Mouse (Mus musculus) mouse embryonic stem cell (cell line): ENCODE measurements around the gene Mif.

Experiments used
- in situ Hi-C, 2 experiments: fragments of 300-500 bp; cut with MboI; formaldehyde crosslinking; loops; 1 replicate in 1 of 2; 3 replicates in 1 of 2; pipeline ENCODE4 v1.14.3; 2019 to 2020; ENCODE audit warnings: low sequenced_read_pairs in 2 of 2, low pct_unique_long_range_greater_than_20kb in 1 of 2, mixed read lengths in 1 of 2; ENCODE audit not compliant: unreplicated experiment in 1 of 2

Gene Mif

DNA sequence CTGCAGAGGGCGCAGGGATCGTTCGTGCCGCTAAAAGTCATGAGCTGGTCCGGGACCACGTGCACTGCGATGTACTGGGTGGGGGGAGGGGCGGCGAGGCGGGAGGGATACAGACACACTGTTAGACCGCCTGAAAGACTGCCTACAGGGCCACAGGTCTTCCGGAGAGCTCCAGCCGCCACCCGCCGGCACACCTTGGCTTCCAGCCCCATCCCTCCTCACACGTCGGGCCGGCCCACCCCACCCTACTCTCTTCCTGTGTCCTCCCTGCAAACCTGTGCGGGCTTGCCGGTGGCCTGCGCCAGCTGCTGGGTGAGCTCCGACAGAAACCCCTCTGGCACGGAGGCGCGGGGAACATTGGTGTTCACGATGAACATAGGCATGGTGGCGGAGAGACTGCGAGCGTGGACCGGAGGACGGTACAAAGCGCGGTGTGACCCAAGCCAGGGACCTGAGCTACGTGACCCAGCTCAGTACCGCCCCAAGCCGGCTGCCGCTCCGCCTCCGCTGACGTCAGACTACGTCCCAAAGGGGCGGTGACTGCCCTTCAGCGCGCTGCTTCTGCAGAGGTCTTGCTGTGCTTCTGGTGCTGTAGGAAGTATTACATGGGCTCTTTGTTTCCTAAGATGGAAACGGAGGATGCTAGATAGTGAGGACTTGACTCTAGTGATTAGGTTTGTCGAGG, at the start of gene Mif:
Gene Mif (minus strand): TSS at position 455 of the 685 bp plus-strand sequence.
- in situ Hi-C loops, result loop anchor here in 1 of 2 experiments (10.0 kb wide), 1 partner anchor 115 kb away; no protein-coding TSS in a partner anchor

DNA sequence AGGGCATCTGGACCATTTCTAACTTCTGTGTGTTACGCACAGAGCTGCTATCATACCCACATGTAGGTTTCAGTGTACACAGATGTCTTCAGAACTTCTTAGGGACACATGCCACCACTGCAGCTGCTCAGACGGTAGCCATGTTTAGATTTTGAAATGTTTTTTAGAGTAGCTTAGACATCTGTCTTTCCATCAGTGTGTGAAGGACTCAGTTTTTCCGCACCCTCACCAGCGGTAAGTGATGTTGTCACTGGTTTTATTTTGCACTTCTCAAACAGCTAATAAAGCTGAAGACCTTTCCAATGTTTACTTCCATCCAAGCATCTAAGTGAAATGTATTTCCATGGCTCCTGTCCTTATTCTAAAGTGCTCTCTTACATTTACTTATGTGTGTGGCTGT, 46.8 kb upstream of the Mif start:
- in situ Hi-C loops, result no loop called here

DNA sequence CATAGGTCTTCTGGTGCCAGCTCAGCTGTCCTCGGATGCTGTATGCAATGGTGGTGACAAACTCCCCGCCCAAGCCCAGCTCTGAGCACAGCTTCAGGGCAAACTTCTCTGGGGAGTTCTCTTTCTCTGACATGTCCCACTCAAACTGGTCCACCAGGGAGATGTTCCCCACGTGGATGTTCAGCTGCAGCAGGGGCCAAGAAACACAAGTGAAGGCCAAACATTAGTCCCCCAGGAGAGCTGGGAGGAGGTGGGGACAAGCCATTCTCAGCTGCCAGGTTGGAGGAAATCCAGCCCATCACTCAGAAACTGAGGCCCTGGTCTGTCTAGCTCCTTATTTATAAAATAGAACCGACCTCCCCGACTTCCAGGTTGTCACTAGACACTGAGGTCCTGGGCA, 44.4 kb upstream of the Mif start:
- in situ Hi-C loops, result no loop called here

DNA sequence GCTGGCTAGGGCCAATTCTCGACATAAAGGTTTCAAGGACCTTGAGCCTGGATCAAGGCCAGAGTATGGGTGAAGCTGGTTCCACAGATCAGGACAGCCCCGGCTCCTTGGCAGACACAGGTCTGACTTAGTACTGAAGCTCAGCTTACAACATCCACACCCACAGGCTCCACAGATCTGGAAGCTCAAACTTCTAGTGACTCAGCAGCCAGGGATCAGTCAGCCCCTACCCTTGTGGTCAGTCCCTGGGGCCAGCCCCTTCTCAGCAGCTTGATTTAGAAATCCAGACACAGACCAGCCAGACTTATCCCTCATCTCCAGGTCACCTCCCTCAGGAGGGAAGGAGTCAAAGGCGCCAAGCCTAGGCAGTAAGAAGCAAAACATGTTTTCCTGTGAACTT, 38.8 kb upstream of the Mif start:
- in situ Hi-C loops, result no loop called here

DNA sequence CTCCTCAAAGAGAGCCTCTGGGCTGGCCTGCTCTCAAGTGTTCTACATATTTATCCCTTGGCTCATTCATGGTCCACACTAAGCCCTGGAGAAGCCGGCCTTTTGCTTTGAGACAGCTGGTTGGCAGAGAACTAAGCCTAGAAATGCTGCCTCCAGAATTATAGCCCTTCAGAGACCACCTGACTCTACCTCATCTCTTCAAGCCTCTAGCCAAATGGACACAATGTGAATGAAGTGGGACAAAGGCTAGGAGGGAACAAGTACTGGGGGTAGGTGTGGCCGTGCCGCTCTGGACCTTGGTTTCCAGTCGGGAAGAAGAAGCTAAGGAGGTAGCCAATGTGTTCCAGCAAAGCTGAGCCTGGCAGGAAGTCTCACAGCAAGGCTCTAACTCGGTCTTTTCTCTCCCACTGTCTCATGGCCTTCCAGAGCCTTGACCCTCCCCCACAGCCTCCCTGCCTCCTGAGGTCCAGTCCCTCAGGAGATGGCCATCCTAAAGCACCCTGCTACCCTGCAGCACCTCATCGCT, 38.1 kb upstream of the Mif start:
- in situ Hi-C loops, result no loop called here

DNA sequence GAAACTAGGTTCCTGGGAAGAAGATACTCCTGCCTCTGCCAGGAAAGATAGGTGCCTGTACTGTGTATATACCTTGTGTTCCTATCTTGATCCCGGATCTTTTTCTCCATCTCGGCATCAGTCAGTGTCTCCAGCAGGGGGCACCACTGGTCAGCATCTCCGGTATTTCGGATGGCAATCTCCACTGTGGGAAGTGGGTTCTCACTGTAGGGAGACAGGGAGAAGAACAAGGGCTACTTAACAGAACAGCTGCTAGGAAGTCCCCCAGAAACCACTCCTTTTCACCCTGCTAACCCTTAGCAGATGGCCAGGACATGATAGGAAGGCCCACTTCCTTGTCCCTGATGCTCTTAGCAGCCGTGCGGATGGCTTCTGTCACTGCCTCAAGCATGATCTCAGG, 37.3 kb upstream of the Mif start:
- in situ Hi-C loops, result no loop called here

DNA sequence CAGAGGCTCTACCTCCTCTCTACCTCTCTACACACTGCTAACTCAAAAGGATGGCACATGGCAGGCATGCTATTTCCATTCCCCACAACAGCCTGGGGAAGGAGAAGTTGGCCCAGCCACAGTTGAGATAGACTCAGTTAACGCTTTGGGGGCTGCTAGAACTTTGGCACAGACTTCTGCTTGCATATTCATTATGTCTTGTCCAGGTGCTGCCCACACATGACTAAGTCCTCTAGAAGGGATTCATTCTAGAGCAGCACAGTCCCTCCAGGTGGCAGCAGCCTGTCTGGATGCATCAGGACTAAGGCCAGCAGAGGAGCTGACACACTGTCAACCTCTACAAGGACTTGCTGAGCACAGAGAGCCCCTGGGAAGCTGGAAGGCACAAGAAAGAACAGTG, 36.2 kb upstream of the Mif start:
- in situ Hi-C loops, result no loop called here

DNA sequence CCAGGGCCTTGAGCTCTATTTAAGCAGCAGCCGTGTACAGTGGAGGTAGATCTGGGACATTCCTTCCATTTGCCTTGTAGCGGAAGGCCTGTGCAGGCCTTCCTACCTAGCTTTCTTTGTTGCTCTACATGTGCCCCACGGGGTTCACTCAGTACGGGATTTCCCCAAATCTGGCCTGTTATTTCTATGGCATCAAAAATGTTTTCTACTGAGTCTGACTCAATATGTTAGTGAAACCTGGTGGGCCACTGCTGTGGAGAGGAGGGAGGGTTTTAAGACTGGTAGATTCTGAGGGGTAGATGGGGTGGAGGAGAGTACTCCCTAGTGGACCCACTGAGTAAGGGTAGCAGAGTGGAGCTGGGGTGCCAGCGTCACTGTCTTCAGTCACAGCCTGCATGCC, 35.7 kb upstream of the Mif start:
- in situ Hi-C loops, result no loop called here

DNA sequence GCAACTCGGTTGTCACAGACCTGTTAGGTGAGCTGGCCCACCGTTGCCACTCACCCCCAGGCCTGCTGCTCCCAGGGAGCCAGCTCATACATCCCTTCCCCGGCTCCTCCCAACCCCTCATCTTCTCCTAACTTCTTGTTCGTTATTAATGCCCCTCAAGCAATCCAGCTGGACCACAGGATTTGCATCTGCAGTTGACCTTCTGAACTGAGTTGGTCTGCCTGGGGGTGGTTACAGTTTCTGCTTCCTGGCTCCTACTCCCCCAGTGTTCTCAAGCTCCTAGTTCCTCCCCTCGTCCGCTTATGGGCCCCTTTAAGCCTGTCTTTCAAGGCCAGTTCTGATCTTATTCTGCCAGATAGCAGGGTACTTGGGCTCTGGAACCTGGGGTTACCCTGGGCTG, 34.6 kb upstream of the Mif start:
- in situ Hi-C loops, result no loop called here

DNA sequence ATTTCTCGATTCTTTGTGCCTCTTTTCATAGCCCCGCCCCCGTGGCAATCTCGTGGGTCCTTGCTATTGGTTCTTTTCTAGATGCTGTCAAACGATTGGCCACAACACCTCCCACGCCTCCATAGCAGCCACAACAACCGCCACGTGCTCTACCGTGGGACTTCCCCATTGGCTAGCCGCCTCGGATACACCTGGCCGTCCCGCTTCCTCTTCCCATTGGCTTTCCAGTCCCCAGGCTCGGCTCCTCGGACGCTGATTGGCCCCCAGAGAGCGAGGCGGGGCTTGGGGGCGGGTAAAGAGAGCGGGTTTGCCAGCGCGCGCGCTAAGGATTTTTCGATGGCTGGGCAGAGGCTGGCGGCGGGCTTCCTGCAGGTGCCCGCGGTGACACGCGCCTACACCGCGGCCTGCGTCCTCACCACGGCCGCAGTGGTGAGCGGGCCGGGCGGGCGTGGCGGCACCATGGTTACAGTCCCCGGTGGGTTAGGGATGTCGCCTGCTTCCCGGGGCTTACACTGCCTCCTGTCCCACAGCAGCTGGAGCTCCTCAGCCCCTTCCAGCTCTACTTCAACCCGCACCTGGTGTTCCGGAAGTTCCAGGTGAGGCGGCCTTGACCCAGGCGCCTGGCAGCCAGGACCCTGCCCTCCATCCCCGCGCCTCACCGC, 33.2 kb upstream of the Mif start, which contains the start of gene Derl3:
Gene Derl3 (plus strand): TSS at position 325 of the 662 bp plus-strand sequence.
- in situ Hi-C loops, result no loop called here

DNA sequence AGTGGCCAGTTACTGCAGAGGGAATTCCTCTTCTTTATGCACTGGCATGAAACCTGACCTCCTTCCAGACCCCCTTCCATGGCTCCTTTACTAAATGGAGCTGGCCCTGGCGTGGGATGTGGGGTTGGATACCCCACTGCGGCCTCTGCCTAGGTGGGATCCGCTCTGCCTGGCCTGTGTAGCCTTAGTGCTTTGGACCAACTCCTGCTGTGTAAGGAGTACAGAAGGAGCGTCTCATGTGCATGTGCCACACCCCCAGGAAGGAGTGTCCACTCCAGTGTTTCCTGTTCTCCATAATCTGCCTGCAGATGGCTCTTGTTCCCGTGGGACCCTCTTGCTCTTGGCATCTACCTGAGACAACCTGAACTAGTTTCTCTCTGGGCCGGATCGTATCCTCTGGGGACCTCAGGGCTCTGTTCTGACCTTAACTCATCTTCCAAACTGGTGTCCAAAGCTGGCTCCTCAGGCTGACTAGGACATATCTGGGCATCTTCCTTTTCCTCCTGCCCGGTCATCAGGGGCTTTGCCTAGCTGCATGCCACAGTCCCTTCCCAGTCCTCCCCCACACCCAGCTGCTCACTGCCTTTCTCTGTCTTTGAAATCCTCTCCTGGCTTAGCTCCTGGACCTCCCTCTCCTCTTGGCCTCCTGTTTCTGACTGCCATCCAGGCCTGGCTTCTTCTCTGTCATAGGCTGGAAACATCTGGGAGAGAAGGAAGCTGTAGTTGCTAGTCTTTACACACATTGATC, 29.5 kb upstream of the Mif start:
- in situ Hi-C loops, result loop anchor here in 1 of 2 experiments (5.0 kb wide), 1 partner anchor 63 kb away; the partner anchor contains the start of gene Gm5134

DNA sequence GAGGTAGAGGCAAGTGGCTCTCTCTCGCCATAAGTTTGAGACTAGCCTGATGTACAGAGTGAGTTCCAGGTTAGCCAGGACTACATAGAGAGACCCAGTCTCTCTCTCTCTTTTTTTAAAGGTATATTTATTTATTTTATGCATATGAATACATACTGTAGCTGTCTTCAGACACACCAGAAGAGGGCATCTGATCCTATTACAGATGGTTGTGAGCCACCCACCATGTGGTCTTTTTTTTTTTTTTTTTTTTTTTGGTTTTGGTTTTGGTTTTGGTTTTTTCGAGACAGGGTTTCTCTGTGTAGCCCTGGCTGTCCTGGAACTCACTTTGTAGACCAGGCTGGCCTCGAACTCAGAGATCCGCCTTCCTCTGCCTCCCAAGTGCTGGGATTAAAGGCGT, 27.5 kb upstream of the Mif start:
- in situ Hi-C loops, result loop anchor here in 1 of 2 experiments (5.0 kb wide), 1 partner anchor 65 kb away; the partner anchor contains the start of gene Gm5134

DNA sequence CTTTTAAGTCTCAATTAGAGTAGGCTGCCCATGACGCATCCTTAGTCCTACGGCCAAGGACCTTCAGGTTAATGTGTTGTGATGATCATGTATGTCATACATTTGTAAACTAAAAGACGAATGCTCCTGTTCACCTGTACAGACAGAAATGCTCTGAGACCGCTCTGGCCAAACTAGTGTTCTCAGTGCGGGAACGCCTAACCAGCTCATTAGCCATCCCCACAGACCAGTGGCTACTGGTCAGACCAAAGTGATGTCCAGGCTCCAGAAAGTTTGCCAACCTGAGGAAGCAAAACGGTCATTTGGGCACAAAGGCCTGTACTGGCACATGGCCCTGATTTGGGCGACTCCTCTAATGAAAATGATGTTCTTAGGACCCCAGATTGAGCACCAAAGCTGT, 24.7 kb upstream of the Mif start:
- in situ Hi-C loops, result loop anchor here in 1 of 2 experiments (5.0 kb wide), 1 partner anchor 68 kb away; the partner anchor contains the start of gene Gm5134

DNA sequence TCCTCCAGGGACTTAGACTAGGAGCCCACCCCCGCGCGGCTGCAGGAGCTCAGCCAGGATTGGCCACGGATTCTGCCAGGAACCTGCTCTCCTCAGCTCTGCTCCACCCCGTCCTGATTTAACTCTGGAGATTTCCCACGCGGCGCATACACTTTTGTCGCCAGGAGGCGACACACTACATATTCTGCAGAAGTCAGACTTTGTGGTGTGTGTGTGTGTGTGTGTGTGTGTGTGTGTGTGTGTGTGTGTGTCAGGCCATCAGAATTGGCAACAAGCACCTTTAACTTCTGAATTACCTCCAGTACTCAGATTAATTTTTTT, 23.2 kb upstream of the Mif start:
- in situ Hi-C loops, result no loop called here

DNA sequence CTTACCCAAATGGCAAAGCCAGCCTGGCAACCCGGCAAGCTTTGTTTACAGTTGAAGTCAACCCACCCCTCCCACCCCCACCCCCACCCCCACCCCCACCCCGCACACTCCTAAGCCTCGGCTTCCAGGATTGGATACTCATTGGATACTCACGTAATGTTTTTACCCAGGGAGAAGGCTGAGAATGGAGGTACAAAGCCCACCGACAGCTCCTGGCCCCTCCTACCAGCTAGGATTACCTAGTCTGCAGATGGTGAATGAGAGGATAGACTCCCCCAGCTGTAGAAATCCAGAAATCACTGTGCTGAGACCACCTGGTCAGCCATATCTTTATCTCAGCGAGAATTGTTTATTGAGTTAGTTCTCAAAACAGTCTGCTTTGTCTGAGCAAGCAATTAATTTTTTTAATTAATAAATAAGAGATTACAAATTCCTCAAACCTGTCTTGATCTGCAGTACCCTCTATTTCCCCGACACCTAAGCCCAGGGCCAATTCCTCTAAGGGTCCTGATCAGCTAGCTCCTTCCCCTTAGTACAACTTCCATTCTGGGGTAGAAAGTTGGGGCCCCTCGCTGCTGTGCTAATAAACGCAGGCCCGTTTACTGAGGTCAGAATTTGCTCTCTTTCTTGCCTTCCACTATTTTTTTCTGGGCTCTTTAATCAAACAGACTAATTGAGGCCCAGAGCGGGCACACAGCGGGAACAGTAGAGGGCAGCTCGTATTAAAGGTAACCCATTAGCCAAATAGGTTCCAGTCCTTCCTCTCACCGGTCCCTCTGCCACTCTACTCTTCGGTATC, 22.6 kb upstream of the Mif start:
- in situ Hi-C loops, result no loop called here

DNA sequence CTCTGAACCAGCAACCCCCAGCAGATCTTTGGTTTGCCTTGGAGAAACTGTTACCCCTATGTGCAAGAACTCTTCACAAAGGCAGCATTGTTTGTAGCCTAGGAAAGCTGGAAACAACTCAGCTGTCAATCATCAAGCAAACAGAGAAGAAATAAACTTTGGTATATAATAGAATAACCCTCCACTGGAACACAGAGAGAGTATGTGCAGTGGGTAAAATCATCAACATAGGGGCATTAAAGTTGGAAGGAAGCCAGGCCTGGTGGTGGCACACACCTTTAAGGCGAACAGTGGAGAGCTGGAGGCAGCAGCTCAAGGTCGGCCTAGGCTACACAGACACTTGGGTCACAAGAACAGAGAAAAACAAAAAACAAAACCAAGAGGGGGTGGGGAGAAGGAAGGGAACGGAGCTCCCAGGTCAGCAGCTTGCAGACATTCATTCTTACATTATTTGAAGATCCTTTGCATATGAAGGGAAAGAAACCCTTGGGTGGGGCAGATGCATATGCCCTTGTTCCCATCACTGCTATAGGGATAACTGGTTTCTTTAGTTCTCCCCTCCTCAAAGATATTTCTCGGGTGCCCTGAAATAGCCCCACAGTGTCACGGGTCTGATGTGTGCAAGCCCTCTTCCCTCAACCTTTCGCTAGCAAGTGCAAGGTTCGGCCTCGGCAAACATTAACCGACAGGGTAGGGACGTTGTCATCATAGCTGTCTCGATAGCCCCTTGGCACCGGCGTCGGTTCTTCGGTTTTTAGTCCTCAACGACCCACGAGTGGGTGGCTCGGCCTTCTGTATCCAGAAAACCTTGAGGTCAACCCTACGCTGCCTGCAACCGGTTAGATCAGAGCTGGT, 21.8 kb upstream of the Mif start:
- in situ Hi-C loops, result no loop called here

DNA sequence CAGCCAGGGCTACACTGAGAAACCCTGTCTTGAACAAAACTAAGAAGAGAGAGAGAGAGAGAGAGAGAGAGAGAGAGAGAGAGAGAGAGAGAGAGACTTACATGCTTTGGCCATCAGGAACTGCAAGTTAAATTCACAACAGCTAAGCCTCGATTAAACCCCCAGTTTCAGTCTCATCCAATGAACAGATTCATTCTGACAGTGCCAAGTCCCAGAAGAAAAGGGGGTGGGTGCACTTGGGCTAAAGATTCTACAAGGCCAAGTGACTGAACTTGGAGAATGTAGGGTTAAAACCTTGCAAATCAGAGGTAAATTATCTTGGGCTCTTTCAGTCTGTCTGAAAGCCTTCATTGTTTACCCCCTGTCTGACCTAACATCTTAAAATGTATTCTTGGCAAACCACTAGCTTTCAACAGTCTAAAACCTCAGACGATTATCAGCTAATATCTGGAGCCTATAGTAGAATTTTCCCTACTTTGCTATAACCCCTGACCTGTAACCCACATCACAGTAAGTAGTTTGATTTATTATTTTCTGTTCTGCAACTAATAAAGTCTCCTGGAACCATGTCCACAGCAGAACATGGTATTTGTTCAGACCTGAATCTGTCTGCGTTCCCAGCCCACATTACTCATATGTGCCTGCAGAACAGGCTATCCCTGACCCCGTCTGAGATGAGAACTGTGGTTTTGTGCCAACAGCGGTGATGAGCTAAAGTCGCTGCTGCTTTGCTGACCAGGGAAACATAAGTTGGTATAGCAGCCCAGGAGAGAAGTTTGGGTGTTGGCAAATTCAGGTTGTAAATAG, 20.9 kb upstream of the Mif start:
- in situ Hi-C loops, result no loop called here
